Mouse (Mus musculus) stomach, postnatal 0 days (tissue): ENCODE results near the gene Pheta1.

ENCODE experiments used
- CTCF ChIP-seq: IDR thresholded peaks from 2 replicates; pipeline ENCODE4 v1.5.1; 2016; ENCODE audit warnings: antibody characterized with exemption, low read depth, mild to moderate bottlenecking, moderate library complexity
- EP300 ChIP-seq: optimal IDR thresholded peaks from 2 replicates; pipeline ENCODE3; 2016; ENCODE audit warnings: antibody characterized with exemption

DNA sequence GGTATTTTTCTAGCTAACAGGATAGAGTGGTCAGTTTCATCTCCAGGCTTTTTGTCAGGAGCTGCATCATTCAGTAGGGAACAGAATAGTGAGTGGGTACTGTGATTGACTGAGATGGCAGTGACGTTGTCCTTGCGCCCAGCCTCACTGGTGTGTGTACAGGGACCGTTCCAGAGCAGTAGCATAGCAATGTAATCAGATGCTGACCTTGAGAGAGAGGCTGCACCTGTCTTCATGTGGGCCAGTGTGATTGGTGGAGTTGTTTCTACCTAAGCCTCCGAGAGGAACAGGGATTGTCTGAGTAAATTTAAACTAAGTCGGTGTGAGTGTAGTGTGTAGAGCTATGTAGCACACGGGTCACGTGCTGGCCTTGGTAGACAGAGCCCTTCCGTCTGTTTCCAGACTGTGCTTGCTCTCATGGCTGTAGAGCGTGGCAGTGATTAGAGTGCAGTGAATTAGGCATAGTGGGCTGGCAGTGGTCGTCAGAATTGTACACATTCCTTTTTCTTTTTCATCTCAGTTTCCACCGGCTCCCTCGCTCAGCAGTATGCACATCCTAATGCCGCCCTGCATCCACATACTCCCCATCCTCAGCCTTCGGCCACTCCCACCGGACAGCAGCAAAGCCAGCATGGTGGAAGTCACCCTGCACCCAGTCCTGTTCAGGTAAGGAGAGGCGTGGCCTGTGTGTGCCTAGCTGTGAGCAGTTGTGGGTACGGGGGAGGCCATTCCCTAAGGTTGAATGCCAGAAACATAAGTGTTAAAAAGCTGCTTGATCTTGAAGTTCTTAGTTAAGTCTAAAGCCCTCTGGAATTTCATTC lies 38.2 kb upstream of the Pheta1 start:
- TF ChIP-seq CTCF (no peak), EP300 (no peak)
